Mouse (Mus musculus) MEL (cell line): ENCODE data around the gene Cd37. TPM values are rescaled to one million over a fixed set of nuclear protein-coding genes. Genes with fewer than 3 reads are reported as not detected.
A peak's percentile ranks its signal among the peaks of the same experiment; 100 is the strongest.

Experiments used
- DNase-seq: peaks from one replicate; pipeline ENCODE4 v3.0.0; 2011; ENCODE audit warnings: low read depth, low spot score
- H3K27ac ChIP-seq: 2 replicates; pipeline ENCODE4 v1.5.1; 2012; ENCODE audit warnings: low read depth, mild to moderate bottlenecking, control low read depth, low read length, moderate library complexity; ENCODE audit not compliant: control insufficient read depth
- H3K27me3 ChIP-seq, 2 experiments: fragments of 150-350 bp in 1 of 2; sonication (generic) in 1 of 2; 2 replicates each; pipeline ENCODE4 v1.6.1; 2012; ENCODE audit warnings: low read length in 2 of 2, mild to moderate bottlenecking in 2 of 2, improper control_type of control experiment in 1 of 2, moderate library complexity in 1 of 2; ENCODE audit not compliant: insufficient read depth in 2 of 2, control insufficient read depth in 1 of 2
- H3K36me3 ChIP-seq, 2 experiments: 2 replicates each; pipeline ENCODE4 v1.6.1; 2012 to 2014; ENCODE audit warnings: low read length in 2 of 2, improper control_type of control experiment in 1 of 2, inconsistent platforms in 1 of 2, mild to moderate bottlenecking in 1 of 2; ENCODE audit not compliant: insufficient read depth in 2 of 2, control insufficient read depth in 1 of 2
- H3K4me1 ChIP-seq, 2 experiments: fragments of 150-350 bp in 1 of 2; sonication (generic) in 1 of 2; 2 replicates each; pipeline ENCODE4 v1.6.1; 2012; ENCODE audit warnings: low read length in 2 of 2, improper control_type of control experiment in 1 of 2, mild to moderate bottlenecking in 1 of 2; ENCODE audit not compliant: insufficient read depth in 2 of 2, control insufficient read depth in 1 of 2
- H3K4me3 ChIP-seq, 2 experiments: fragments of 150-350 bp in 1 of 2; sonication (generic) in 1 of 2; 2 replicates each; pipeline ENCODE4 v1.5.1; 2012; ENCODE audit warnings: low read depth in 2 of 2, low read length in 2 of 2, mild to moderate bottlenecking in 2 of 2, moderate library complexity in 2 of 2, control low read depth in 1 of 2, improper control_type of control experiment in 1 of 2; ENCODE audit not compliant: control insufficient read depth in 1 of 2, insufficient read depth in 1 of 2
- H3K79me2 ChIP-seq: 2 replicates; pipeline ENCODE4 v1.6.1; 2012; ENCODE audit warnings: mild to moderate bottlenecking, low read length, moderate library complexity; ENCODE audit not compliant: control insufficient read depth, poor library complexity, insufficient read depth
- H3K9ac ChIP-seq: 2 replicates; pipeline ENCODE4 v1.6.1; 2012; ENCODE audit warnings: low read depth, mild to moderate bottlenecking, control low read depth, low read length, moderate library complexity; ENCODE audit not compliant: control insufficient read depth, poor library complexity, severe bottlenecking
- H3K9me3 ChIP-seq: fragments of 150-350 bp; sonication (generic); replicated peaks from 2 replicates; pipeline ENCODE4 v1.6.1; 2012; ENCODE audit warnings: mild to moderate bottlenecking, low read length, improper control_type of control experiment, moderate library complexity; ENCODE audit not compliant: insufficient read depth
- BHLHE40 ChIP-seq: IDR thresholded peaks from 2 replicates; pipeline ENCODE4 v1.6.1; 2012; ENCODE audit warnings: low read depth, mild to moderate bottlenecking, inconsistent platforms, low read length, improper control_type of control experiment, borderline replicate concordance
- E2F4 ChIP-seq: IDR thresholded peaks from 2 replicates; pipeline ENCODE4 v1.6.1; 2011; ENCODE audit warnings: low read depth, low read length, improper control_type of control experiment, borderline replicate concordance
- ELF1 ChIP-seq: IDR thresholded peaks from 2 replicates; pipeline ENCODE4 v1.6.1; 2014; ENCODE audit warnings: low read depth, mild to moderate bottlenecking, inconsistent platforms, low read length, improper control_type of control experiment, moderate library complexity
- EP300 ChIP-seq, 2 experiments: IDR thresholded peaks; 2 replicates each; pipeline ENCODE4 v1.6.1; 2011; ENCODE audit warnings: improper control_type of control experiment in 2 of 2, low read length in 2 of 2, low read depth in 1 of 2, mild to moderate bottlenecking in 1 of 2
- ETS1 ChIP-seq: IDR thresholded peaks from 2 replicates; pipeline ENCODE4 v1.6.1; 2012; ENCODE audit warnings: low read depth, mild to moderate bottlenecking, inconsistent platforms, low read length, improper control_type of control experiment, moderate library complexity
- GATA1 ChIP-seq: IDR thresholded peaks from 2 replicates; pipeline ENCODE4 v1.6.1; 2011; ENCODE audit warnings: low read depth, low read length, improper control_type of control experiment
- JUND ChIP-seq: IDR thresholded peaks from 2 replicates; pipeline ENCODE4 v1.6.1; 2011; ENCODE audit warnings: low read depth, mild to moderate bottlenecking, improper control_type of control experiment, low read length
- MAFK ChIP-seq: IDR thresholded peaks from 2 replicates; pipeline ENCODE4 v1.6.1; 2011; ENCODE audit warnings: low read depth, mild to moderate bottlenecking, low read length, improper control_type of control experiment, borderline replicate concordance
- MAZ ChIP-seq: IDR thresholded peaks from 2 replicates; pipeline ENCODE4 v1.6.1; 2012; ENCODE audit warnings: low read depth, mild to moderate bottlenecking, inconsistent platforms, low read length, improper control_type of control experiment
- MEF2A ChIP-seq: IDR thresholded peaks from 2 replicates; pipeline ENCODE4 v1.6.1; 2014; ENCODE audit warnings: low read depth, mild to moderate bottlenecking, inconsistent platforms, low read length, improper control_type of control experiment; ENCODE audit not compliant: poor library complexity, insufficient replicate concordance, severe bottlenecking; ENCODE audit errors: extremely low read depth
- NELFE ChIP-seq: IDR thresholded peaks from 2 replicates; pipeline ENCODE4 v1.6.1; 2011; ENCODE audit warnings: low read depth, low read length, improper control_type of control experiment
- POLR2AphosphoS2 ChIP-seq: IDR thresholded peaks from 2 replicates; pipeline ENCODE4 v1.6.1; 2011; ENCODE audit warnings: low read length, improper control_type of control experiment
- POLR2AphosphoS5 ChIP-seq: IDR thresholded peaks from 2 replicates; pipeline ENCODE4 v1.6.1; 2012; ENCODE audit warnings: low read depth, borderline replicate concordance, mild to moderate bottlenecking, inconsistent platforms, low read length, moderate library complexity, mixed read lengths
- RAD21 ChIP-seq: IDR thresholded peaks from 2 replicates; pipeline ENCODE4 v1.6.1; 2011; ENCODE audit warnings: mild to moderate bottlenecking, low read depth, low read length, improper control_type of control experiment
- SMC3 ChIP-seq: IDR thresholded peaks from 2 replicates; pipeline ENCODE4 v1.6.1; 2011; ENCODE audit warnings: low read depth, low read length, improper control_type of control experiment
- TAL1 ChIP-seq: IDR thresholded peaks from 2 replicates; pipeline ENCODE4 v1.6.1; 2012; ENCODE audit warnings: mild to moderate bottlenecking, inconsistent platforms, low read length, moderate library complexity, mixed read lengths
- TBP ChIP-seq: IDR thresholded peaks from 2 replicates; pipeline ENCODE4 v1.8.0; 2011; ENCODE audit warnings: low read depth, low read length, improper control_type of control experiment
- TCF12 ChIP-seq: IDR thresholded peaks from 2 replicates; pipeline ENCODE4 v1.6.1; 2014; ENCODE audit warnings: low read depth, mild to moderate bottlenecking, inconsistent platforms, low read length, improper control_type of control experiment, moderate library complexity
- UBTF ChIP-seq: IDR thresholded peaks from 2 replicates; pipeline ENCODE4 v1.6.1; 2012; ENCODE audit warnings: low read depth, mild to moderate bottlenecking, inconsistent platforms, low read length, improper control_type of control experiment, moderate library complexity, borderline replicate concordance; ENCODE audit not compliant: insufficient read depth
- USF2 ChIP-seq, 2 experiments: IDR thresholded peaks; 2 replicates each; pipeline ENCODE4 v1.6.1; 2011 to 2012; ENCODE audit warnings: improper control_type of control experiment in 2 of 2, low read length in 2 of 2, borderline replicate concordance in 1 of 2, inconsistent platforms in 1 of 2, low read depth in 1 of 2, mild to moderate bottlenecking in 1 of 2; ENCODE audit not compliant: insufficient read depth in 1 of 2
- ZKSCAN1 ChIP-seq: IDR thresholded peaks from 2 replicates; pipeline ENCODE4 v1.6.1; 2012; ENCODE audit warnings: low read depth, mild to moderate bottlenecking, inconsistent platforms, low read length, improper control_type of control experiment, moderate library complexity
- ZMIZ1 ChIP-seq: IDR thresholded peaks from 2 replicates; pipeline ENCODE4 v1.6.1; 2012; ENCODE audit warnings: low read depth, mild to moderate bottlenecking, inconsistent platforms, low read length, improper control_type of control experiment, moderate library complexity
- polyA plus RNA-seq, 2 experiments: library from polyadenylated mRNA; stranded (reverse) in 1 of 2; unstranded in 1 of 2; fragments of >175 nt in 1 of 2; fragments of >200 nt in 1 of 2; gene quantifications; 2 replicates each; pipeline versions ENCODE4 v1.2.1 to v1.2.4; 2012; ENCODE audit warnings: low replicate concordance in 2 of 2, low read depth in 1 of 2; ENCODE audit not compliant: insufficient read length in 2 of 2, insufficient read depth in 1 of 2, missing spikeins in 1 of 2
- total RNA-seq: library from RNA; depleted of rRNA; stranded (reverse); fragments of 300-350 nt; gene quantifications from 2 replicates; pipeline ENCODE4 v1.2.3, GENCODE M21; 2012

The Cd37 gene
- total and polyA plus RNA-seq, 3 experiments, result 22.4 to 111 TPM; not detected in 1

DNA sequence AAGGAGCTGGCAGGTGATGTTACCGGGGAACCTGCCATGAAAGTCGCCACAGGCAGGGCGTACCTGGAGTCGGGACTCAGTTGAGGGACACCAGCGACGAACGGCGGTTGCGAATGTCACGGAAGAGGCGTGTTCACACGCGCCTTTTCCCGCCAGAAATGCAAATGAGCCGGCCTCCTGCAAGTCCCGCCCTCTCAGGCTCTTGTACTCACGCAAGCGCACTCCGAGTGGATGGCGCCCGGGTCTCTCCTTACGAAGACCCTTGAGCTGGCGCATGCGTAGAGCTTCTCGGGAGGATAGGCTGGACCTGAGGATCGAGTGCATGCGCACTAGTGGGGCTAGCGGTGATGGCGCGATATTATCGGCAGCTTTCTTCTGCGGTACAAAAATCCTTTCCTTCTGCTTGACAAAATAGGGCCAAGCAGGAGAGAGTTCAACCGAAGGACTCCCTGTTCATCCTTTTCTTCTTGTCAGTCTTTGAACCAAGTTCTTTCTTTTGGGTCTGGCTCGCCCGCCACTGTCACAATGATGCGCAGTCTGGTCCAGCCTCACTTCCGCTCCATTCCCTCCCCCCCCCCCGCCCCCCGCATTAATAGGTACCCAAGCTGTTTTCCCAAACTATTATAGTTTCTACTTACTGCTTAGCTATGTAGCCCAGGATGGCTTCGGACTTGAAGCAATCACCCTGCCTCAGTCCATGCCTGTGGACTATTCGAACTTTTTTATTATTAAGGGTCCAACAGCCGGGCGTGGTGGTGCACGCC lies 34.4 kb downstream of the Cd37 start, which contains the start of gene Ccdc155 (continued):
- TF ChIP-seq NELFE (peak; percentile 63), EP300 (IDR thresholded peaks at IDR 0.05; ENCODE audit: low read depth in 1 of 2, low read length in 2 of 2) (no peak), UBTF (no peak)

DNA sequence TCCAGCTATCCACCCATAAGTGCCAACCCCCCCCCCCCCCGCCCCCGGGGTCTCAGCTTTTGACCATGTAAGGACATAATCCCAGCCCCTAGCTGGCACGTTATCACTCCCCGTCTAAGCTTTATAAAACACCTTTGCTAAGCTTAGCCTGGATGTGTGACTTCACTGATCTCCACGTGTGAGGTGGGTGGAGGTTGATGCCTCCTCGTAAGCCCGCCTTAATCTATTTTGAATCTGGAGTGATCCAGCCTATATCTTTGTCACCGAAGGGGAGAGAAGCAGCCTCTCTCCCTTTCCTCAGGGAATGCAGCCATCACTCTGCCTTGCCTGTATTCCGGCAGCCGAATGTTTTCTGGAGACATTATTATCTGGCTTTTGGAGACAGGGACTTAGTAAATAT lies 36.3 kb downstream of the Cd37 start:
- H3K9me3 ChIP-seq, result no peaks in the 10 kb centered on the region
- H3K4me1 ChIP-seq, result peaks cover 0 to 7% of the 10 kb centered on the region in 2 experiments; a peak in 1 of 4 replicates
- H3K9ac ChIP-seq, result no peak overlapping the region
- TF ChIP-seq USF2 (IDR thresholded peaks at IDR 0.05; ENCODE audit: borderline replicate concordance in 1 of 2, insufficient read depth in 1 of 2, low read depth in 1 of 2, low read length in 2 of 2) (no peak), GATA1 (no peak), ZKSCAN1 (no peak), BHLHE40 (no peak), ETS1 (no peak), POLR2AphosphoS2 (no peak), MEF2A (no peak), MAZ (no peak), TBP (no peak), UBTF (no peak), TAL1 (no peak), SMC3 (no peak), RAD21 (no peak), JUND (no peak), POLR2AphosphoS5 (no peak), MAFK (no peak), ZMIZ1 (no peak), ELF1 (no peak), TCF12 (no peak), E2F4 (no peak)
- TF ChIP-seq, all 39 proteins: peak for 0
- Histone ChIP-seq H3K27me3 (no peaks in the 10 kb centered on the region), H3K79me2 (no peaks in the 10 kb centered on the region), H3K27ac (no peak overlapping the region), H3K36me3 (peaks cover 0 to 5% of the 10 kb centered on the region in 2 experiments; a peak in 1 of 4 replicates), H3K4me3 (no peak overlapping the region)
- no peak for DNase-seq
